Mouse (Mus musculus): ENCODE results near the gene Axin1. TPM values are rescaled to one million over a fixed set of nuclear protein-coding genes. Genes with fewer than 3 reads are reported as not detected.
"Not testable (repeated sequence)": the region's sequence is repeated elsewhere in the genome, so short reads cannot be mapped to it uniquely, and the experiment has no call there.

Axin1 gene
- total and polyA plus RNA-seq, 3 experiments = 27.8 to 38.8 (median 28.5) TPM

DNA sequence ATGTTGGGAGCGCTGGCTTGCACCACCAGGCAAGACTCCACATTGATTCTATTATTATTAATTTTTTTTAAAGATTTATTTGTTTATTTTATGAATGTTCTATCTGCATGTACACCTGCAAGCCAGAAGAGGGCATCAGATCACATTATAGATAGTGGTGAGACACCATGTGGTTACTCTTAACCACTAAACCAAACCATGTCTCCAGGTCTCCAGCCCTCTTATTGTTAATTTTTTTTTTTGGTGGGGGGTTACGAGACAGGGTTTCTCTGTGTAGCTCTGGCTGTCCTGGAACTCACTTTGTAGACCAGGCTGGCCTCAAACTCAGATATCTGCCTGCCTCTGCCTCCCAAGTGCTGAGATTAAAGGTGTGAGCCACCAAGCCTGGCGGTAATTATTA, 39.2 kb upstream of the Axin1 start:
- peak; percentile 43 for TF ChIP-seq RAD21 (IDR thresholded peaks at IDR 0.05; ENCODE audit: low read depth, low read length)
- TF ChIP-seq ZNF384 (IDR thresholded peaks at IDR 0.05; ENCODE audit: low read depth, low read length) = peak; percentile 20; the same call in 1 of the 2 replicates
- peak; percentile 11 to 77; a peak in 2 of 4 replicates for TF ChIP-seq CTCF (conservative IDR thresholded peaks at IDR 0.05 in 1 of 2, IDR thresholded peaks at IDR 0.05 in 1 of 2; ENCODE audit: low read depth in 2 of 2, low read length in 2 of 2)
- peak; percentile 45 for TF ChIP-seq SMC3 (IDR thresholded peaks at IDR 0.05; ENCODE audit: low read depth, low read length)
- TF ChIP-seq MYC (IDR thresholded peaks at IDR 0.05; ENCODE audit: low read depth, low read length) = peak; percentile 85
- H3K27ac ChIP-seq (ENCODE audit: insufficient read depth, low read depth); H3K4me2 ChIP-seq (ENCODE audit: insufficient read depth, low read depth, poor library complexity, severe bottlenecking); H3K36me3 ChIP-seq (replicated peaks in 1 of 2; ENCODE audit: control insufficient read depth in 1 of 2, insufficient read depth in 1 of 2, low read length in 1 of 2); in situ Hi-C loops (cut with MboI; ENCODE audit: low pct_ligation_motif_present, low pct_unique_long_range_greater_than_20kb, low sequenced_read_pairs); H3K4me1 ChIP-seq (ENCODE audit: control insufficient read depth in 1 of 2, insufficient read depth in 2 of 2); H3K79me2 ChIP-seq (replicated peaks; ENCODE audit: control insufficient read depth, extremely low read depth, insufficient read depth, poor library complexity, severe bottlenecking); dilution Hi-C loops (cut with MboI; ENCODE audit: extremely low pct_ligation_motif_present, extremely low pct_unique_long_range_greater_than_20kb, low sequenced_read_pairs); H3K9ac ChIP-seq (ENCODE audit: insufficient read depth, low read depth); H3K9me3 ChIP-seq (replicated peaks; ENCODE audit: low read length); H3K4me3 ChIP-seq (replicated peaks in 1 of 3; ENCODE audit: low read depth in 2 of 3, low read length in 2 of 3, poor library complexity in 1 of 3): not testable (repeated sequence)
- DNase-seq (ENCODE audit: extremely low read depth) = peak; percentile 31
- H3K27me3 ChIP-seq (replicated peaks) = peaks cover 11% of the 10 kb centered on the region

GRCm38 (mm10) chr17:26100166-26100565, 38.3 kb upstream of the Axin1 start:
- DNase-seq (ENCODE audit: extremely low read depth) = no peak
- in situ Hi-C loops (cut with MboI; ENCODE audit: low pct_ligation_motif_present, low pct_unique_long_range_greater_than_20kb, low sequenced_read_pairs) = no loop called here
- Histone ChIP-seq H3K79me2 (replicated peaks; ENCODE audit: control insufficient read depth, extremely low read depth, insufficient read depth, poor library complexity, severe bottlenecking) (no peaks in the 10 kb centered on the region), H3K9ac (ENCODE audit: insufficient read depth, low read depth) (no peak overlapping the region), H3K4me2 (ENCODE audit: insufficient read depth, low read depth, poor library complexity, severe bottlenecking) (no peak overlapping the region), H3K4me1 (ENCODE audit: control insufficient read depth in 1 of 2, insufficient read depth in 2 of 2) (peaks cover 0 to 3% of the 10 kb centered on the region in 2 experiments; a peak in 1 of 4 replicates), H3K4me3 (replicated peaks in 1 of 3; ENCODE audit: low read depth in 2 of 3, low read length in 2 of 3, poor library complexity in 1 of 3) (no peak overlapping the region), H3K9me3 (replicated peaks; ENCODE audit: low read length) (no peaks in the 10 kb centered on the region), H3K27ac (ENCODE audit: insufficient read depth, low read depth) (no peak overlapping the region), H3K36me3 (replicated peaks in 1 of 2; ENCODE audit: control insufficient read depth in 1 of 2, insufficient read depth in 1 of 2, low read length in 1 of 2) (no peaks in the 10 kb centered on the region), H3K27me3 (replicated peaks) (peaks cover 5% of the 10 kb centered on the region)
- TF ChIP-seq MAFK (IDR thresholded peaks at IDR 0.05; ENCODE audit: insufficient replicate concordance, low read length) = no peak
- TF ChIP-seq MEF2A (IDR thresholded peaks at IDR 0.05; ENCODE audit: borderline replicate concordance, low read depth, low read length) = no peak
- no peak for TF ChIP-seq SIN3A (IDR thresholded peaks at IDR 0.05; ENCODE audit: low read length)
- no peak for TF ChIP-seq RCOR1 (conservative IDR thresholded peaks at IDR 0.05; ENCODE audit: low read depth, low read length)
- no peak for TF ChIP-seq ZC3H11A (IDR thresholded peaks at IDR 0.05; ENCODE audit: low read depth, low read length)
- no peak for TF ChIP-seq GABPA (IDR thresholded peaks at IDR 0.05; ENCODE audit: insufficient replicate concordance, low read depth, low read length)
- no peak for TF ChIP-seq MYC (IDR thresholded peaks at IDR 0.05; ENCODE audit: low read depth, low read length)
- TF ChIP-seq E2F4 (IDR thresholded peaks at IDR 0.05; ENCODE audit: insufficient replicate concordance, low read depth, low read length) = no peak
- no peak for TF ChIP-seq JUND (conservative IDR thresholded peaks at IDR 0.05; ENCODE audit: low read depth, low read length)
- dilution Hi-C loops (cut with MboI; ENCODE audit: extremely low pct_ligation_motif_present, extremely low pct_unique_long_range_greater_than_20kb, low sequenced_read_pairs) = no loop called here

DNA sequence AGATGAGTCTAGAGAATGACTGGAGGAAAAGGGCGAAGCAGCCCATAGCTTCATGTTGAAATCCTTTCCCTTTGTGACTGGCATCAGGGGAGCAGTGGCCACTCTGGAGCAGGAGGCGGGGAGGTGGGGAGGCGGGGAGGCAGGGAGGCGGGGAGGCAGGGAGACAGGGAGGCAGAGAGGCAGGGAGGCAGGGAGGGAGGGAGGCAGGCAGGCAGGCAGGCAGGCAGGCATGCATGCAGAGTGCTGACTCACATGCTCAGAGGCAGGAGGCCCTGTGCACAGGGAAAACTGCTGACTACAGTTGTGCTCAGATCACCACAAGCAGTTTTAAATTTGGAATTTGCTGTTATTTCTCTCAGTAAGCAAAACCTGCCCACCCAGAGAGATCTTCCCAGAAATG, 37.0 kb upstream of the Axin1 start:
- Histone ChIP-seq H3K9me3 (replicated peaks; ENCODE audit: low read length) (no peaks in the 10 kb centered on the region), H3K27ac (ENCODE audit: insufficient read depth, low read depth) (no peak overlapping the region), H3K36me3 (replicated peaks in 1 of 2; ENCODE audit: control insufficient read depth in 1 of 2, insufficient read depth in 1 of 2, low read length in 1 of 2) (no peaks in the 10 kb centered on the region), H3K9ac (ENCODE audit: insufficient read depth, low read depth) (no peak overlapping the region), H3K4me3 (replicated peaks in 1 of 3; ENCODE audit: low read depth in 2 of 3, low read length in 2 of 3, poor library complexity in 1 of 3) (no peak overlapping the region), H3K79me2 (replicated peaks; ENCODE audit: control insufficient read depth, extremely low read depth, insufficient read depth, poor library complexity, severe bottlenecking) (no peaks in the 10 kb centered on the region), H3K4me1 (ENCODE audit: control insufficient read depth in 1 of 2, insufficient read depth in 2 of 2) (peaks cover 0 to 3% of the 10 kb centered on the region in 2 experiments; a peak in 1 of 4 replicates), H3K27me3 (replicated peaks) (peaks cover 10% of the 10 kb centered on the region), H3K4me2 (ENCODE audit: insufficient read depth, low read depth, poor library complexity, severe bottlenecking) (no peak overlapping the region)
- TF ChIP-seq MAFK (IDR thresholded peaks at IDR 0.05; ENCODE audit: insufficient replicate concordance, low read length) (no peak), MXI1 (IDR thresholded peaks at IDR 0.05; ENCODE audit: low read depth, low read length) (no peak), RAD21 (IDR thresholded peaks at IDR 0.05; ENCODE audit: low read depth, low read length) (no peak), CHD2 (IDR thresholded peaks at IDR 0.05; ENCODE audit: low read length) (no peak), ZC3H11A (IDR thresholded peaks at IDR 0.05; ENCODE audit: low read depth, low read length) (no peak), TCF12 (IDR thresholded peaks at IDR 0.05; ENCODE audit: low read depth, low read length) (no peak), UBTF (IDR thresholded peaks at IDR 0.05; ENCODE audit: low read depth, low read length) (no peak), EP300 (IDR thresholded peaks at IDR 0.05; ENCODE audit: low read length) (no peak), JUN (IDR thresholded peaks at IDR 0.05; ENCODE audit: insufficient read depth, low read depth, low read length) (no peak), ELF1 (IDR thresholded peaks at IDR 0.05; ENCODE audit: low read depth, low read length) (no peak), POLR2AphosphoS2 (IDR thresholded peaks at IDR 0.05; ENCODE audit: low read depth, low read length) (no peak), USF2 (conservative IDR thresholded peaks at IDR 0.05; ENCODE audit: low read depth, low read length) (no peak), E2F4 (IDR thresholded peaks at IDR 0.05; ENCODE audit: insufficient replicate concordance, low read depth, low read length) (no peak), NELFE (IDR thresholded peaks at IDR 0.05; ENCODE audit: low read depth, low read length) (no peak), MEF2A (IDR thresholded peaks at IDR 0.05; ENCODE audit: borderline replicate concordance, low read depth, low read length) (no peak), PAX5 (IDR thresholded peaks at IDR 0.05; ENCODE audit: low read length) (no peak)
- no peak for DNase-seq (ENCODE audit: extremely low read depth)
- in situ Hi-C loops (cut with MboI; ENCODE audit: low pct_ligation_motif_present, low pct_unique_long_range_greater_than_20kb, low sequenced_read_pairs) = no loop called here
- dilution Hi-C loops (cut with MboI; ENCODE audit: extremely low pct_ligation_motif_present, extremely low pct_unique_long_range_greater_than_20kb, low sequenced_read_pairs) = no loop called here

Data from CH12.LX (cell line).